Mouse (Mus musculus): Measurements from ENCODE around the gene Stx11. TPM values are rescaled to one million over a fixed set of nuclear protein-coding genes. Genes with fewer than 3 reads are reported as not detected.

Stx11 gene
- polyA plus RNA-seq, 1 experiment, result 6.9 TPM

GRCm38 (mm10) chr10:12996736-12997477 lies 32.8 kb upstream of the Stx11 start:
- no peak for TF ChIP-seq TCF12 (IDR thresholded peaks at IDR 0.05; ENCODE audit: insufficient read depth, poor library complexity, severe bottlenecking)
- 0 out of 2 replicates have a peak, but pooled peaks have one; percentile 49 for TF ChIP-seq CEBPB (IDR thresholded peaks at IDR 0.05; ENCODE audit: insufficient read depth, poor library complexity, severe bottlenecking)
- Histone ChIP-seq H3K27me3 (ENCODE audit: control insufficient read depth, insufficient read depth, insufficient read length) (no peaks in the 10 kb centered on the region), H3ac (ENCODE audit: control insufficient read depth, insufficient read length) (no peak overlapping the region), H3K36me3 (ENCODE audit: control insufficient read depth, insufficient read depth) (no peaks in the 10 kb centered on the region), H3K4me3 (no peak overlapping the region), H3K4me2 (ENCODE audit: low read depth) (no peak overlapping the region), H3K79me2 (ENCODE audit: control insufficient read depth, insufficient read depth) (no peaks in the 10 kb centered on the region)

- H3K4me2 ChIP-seq (ENCODE audit: low read depth), result no peak overlapping the region
- no peak overlapping the region for H3K4me3 ChIP-seq
- no peaks in the 10 kb centered on the region for H3K27me3 ChIP-seq (ENCODE audit: control insufficient read depth, insufficient read depth, insufficient read length)
- H3K79me2 ChIP-seq (ENCODE audit: control insufficient read depth, insufficient read depth), result no peaks in the 10 kb centered on the region
- TF ChIP-seq MAX (IDR thresholded peaks at IDR 0.05; ENCODE audit: low read depth), result no peak
- TF ChIP-seq REST (IDR thresholded peaks at IDR 0.05; ENCODE audit: insufficient read depth, insufficient read length), result no peak
- TF ChIP-seq SRF (IDR thresholded peaks at IDR 0.05; ENCODE audit: control insufficient read depth, insufficient read length, low read depth), result no peak
- TF ChIP-seq TCF3 (IDR thresholded peaks at IDR 0.05; ENCODE audit: insufficient read length, low read depth), result no peak
- TF ChIP-seq E2F4 (IDR thresholded peaks at IDR 0.05; ENCODE audit: insufficient read depth), result no peak
- TF ChIP-seq USF1 (IDR thresholded peaks at IDR 0.05; ENCODE audit: low read depth), result no peak
- no peak for TF ChIP-seq CEBPB (IDR thresholded peaks at IDR 0.05; ENCODE audit: insufficient read depth, poor library complexity, severe bottlenecking)
- TF ChIP-seq TCF12 (IDR thresholded peaks at IDR 0.05; ENCODE audit: insufficient read depth, poor library complexity, severe bottlenecking), result no peak
- no peak for TF ChIP-seq POLR2AphosphoS2 (IDR thresholded peaks at IDR 0.05; ENCODE audit: insufficient read length, low read depth)
- TF ChIP-seq MYOG (IDR thresholded peaks at IDR 0.05; ENCODE audit: control insufficient read depth in 1 of 3, insufficient read depth in 1 of 3, insufficient read length in 2 of 3, low read depth in 2 of 3), result no peak
- no peak for TF ChIP-seq POLR2A (IDR thresholded peaks at IDR 0.05; ENCODE audit: insufficient read length, low read depth)
- no peak for TF ChIP-seq MYOD1 (IDR thresholded peaks at IDR 0.05; ENCODE audit: control insufficient read depth in 1 of 3, insufficient read length in 2 of 3, low read depth in 2 of 3)
- H3K36me3 ChIP-seq (ENCODE audit: control insufficient read depth, insufficient read depth), result no peaks in the 10 kb centered on the region
- H3ac ChIP-seq (ENCODE audit: control insufficient read depth, insufficient read length), result no peak overlapping the region
These were observed 29.4 kb upstream of the Stx11 start for GRCm38 (mm10) chr10:12993411-12994039.

- no peaks in the 10 kb centered on the region for H3K27me3 ChIP-seq (ENCODE audit: control insufficient read depth, insufficient read depth, insufficient read length)
- no peak overlapping the region for H3K4me3 ChIP-seq
- H3K4me2 ChIP-seq (ENCODE audit: low read depth), result no peak overlapping the region
- no peaks in the 10 kb centered on the region for H3K36me3 ChIP-seq (ENCODE audit: control insufficient read depth, insufficient read depth)
- no peak overlapping the region for H3ac ChIP-seq (ENCODE audit: control insufficient read depth, insufficient read length)
- no peaks in the 10 kb centered on the region for H3K79me2 ChIP-seq (ENCODE audit: control insufficient read depth, insufficient read depth)
- TF ChIP-seq POLR2AphosphoS2 (IDR thresholded peaks at IDR 0.05; ENCODE audit: insufficient read length, low read depth), result no peak
These were observed 27.9 kb upstream of the Stx11 start for GRCm38 (mm10) chr10:12991953-12992352.

GRCm38 (mm10) chr10:12986943-12987342 lies 22.8 kb upstream of the Stx11 start:
- Histone ChIP-seq H3K4me3 (no peak overlapping the region), H3ac (ENCODE audit: control insufficient read depth, insufficient read length) (no peak overlapping the region), H3K4me2 (ENCODE audit: low read depth) (no peak overlapping the region), H3K27me3 (ENCODE audit: control insufficient read depth, insufficient read depth, insufficient read length) (no peaks in the 10 kb centered on the region), H3K79me2 (ENCODE audit: control insufficient read depth, insufficient read depth) (no peaks in the 10 kb centered on the region), H3K36me3 (ENCODE audit: control insufficient read depth, insufficient read depth) (no peaks in the 10 kb centered on the region)
- TF ChIP-seq POLR2AphosphoS2 (IDR thresholded peaks at IDR 0.05; ENCODE audit: insufficient read length, low read depth) (no peak), MYOG (IDR thresholded peaks at IDR 0.05; ENCODE audit: control insufficient read depth in 1 of 3, insufficient read depth in 1 of 3, insufficient read length in 2 of 3, low read depth in 2 of 3) (peak in 1 of 3 experiments; percentile 10), USF1 (IDR thresholded peaks at IDR 0.05; ENCODE audit: low read depth) (no peak), REST (IDR thresholded peaks at IDR 0.05; ENCODE audit: insufficient read depth, insufficient read length) (no peak), MAX (IDR thresholded peaks at IDR 0.05; ENCODE audit: low read depth) (no peak), CEBPB (IDR thresholded peaks at IDR 0.05; ENCODE audit: insufficient read depth, poor library complexity, severe bottlenecking) (no peak), E2F4 (IDR thresholded peaks at IDR 0.05; ENCODE audit: insufficient read depth) (no peak), TCF3 (IDR thresholded peaks at IDR 0.05; ENCODE audit: insufficient read length, low read depth) (no peak), TCF12 (IDR thresholded peaks at IDR 0.05; ENCODE audit: insufficient read depth, poor library complexity, severe bottlenecking) (no peak), SRF (IDR thresholded peaks at IDR 0.05; ENCODE audit: control insufficient read depth, insufficient read length, low read depth) (no peak), POLR2A (IDR thresholded peaks at IDR 0.05; ENCODE audit: insufficient read length, low read depth) (no peak), MYOD1 (IDR thresholded peaks at IDR 0.05; ENCODE audit: control insufficient read depth in 1 of 3, insufficient read length in 2 of 3, low read depth in 2 of 3) (peak in 1 of 3 experiments; percentile 9)

GRCm38 (mm10) chr10:12986485-12986884 lies 22.4 kb upstream of the Stx11 start:
- H3K4me2 ChIP-seq (ENCODE audit: low read depth), result no peak overlapping the region

More at GRCm38 (mm10) chr10:12986485-12986884, 22.4 kb upstream of the Stx11 start:
- Histone ChIP-seq H3K27me3 (ENCODE audit: control insufficient read depth, insufficient read depth, insufficient read length) (no peaks in the 10 kb centered on the region), H3K36me3 (ENCODE audit: control insufficient read depth, insufficient read depth) (no peaks in the 10 kb centered on the region), H3ac (ENCODE audit: control insufficient read depth, insufficient read length) (no peak overlapping the region), H3K4me3 (no peak overlapping the region), H3K79me2 (ENCODE audit: control insufficient read depth, insufficient read depth) (no peaks in the 10 kb centered on the region)
- TF ChIP-seq MYOD1 (IDR thresholded peaks at IDR 0.05; ENCODE audit: control insufficient read depth in 1 of 3, insufficient read length in 2 of 3, low read depth in 2 of 3), result no peak
- no peak for TF ChIP-seq E2F4 (IDR thresholded peaks at IDR 0.05; ENCODE audit: insufficient read depth)
- no peak for TF ChIP-seq CEBPB (IDR thresholded peaks at IDR 0.05; ENCODE audit: insufficient read depth, poor library complexity, severe bottlenecking)
- no peak for TF ChIP-seq POLR2AphosphoS2 (IDR thresholded peaks at IDR 0.05; ENCODE audit: insufficient read length, low read depth)
- no peak for TF ChIP-seq MAX (IDR thresholded peaks at IDR 0.05; ENCODE audit: low read depth)
- no peak for TF ChIP-seq SRF (IDR thresholded peaks at IDR 0.05; ENCODE audit: control insufficient read depth, insufficient read length, low read depth)
- TF ChIP-seq REST (IDR thresholded peaks at IDR 0.05; ENCODE audit: insufficient read depth, insufficient read length), result no peak
- TF ChIP-seq MYOG (IDR thresholded peaks at IDR 0.05; ENCODE audit: control insufficient read depth in 1 of 3, insufficient read depth in 1 of 3, insufficient read length in 2 of 3, low read depth in 2 of 3), result no peak
- TF ChIP-seq TCF3 (IDR thresholded peaks at IDR 0.05; ENCODE audit: insufficient read length, low read depth), result no peak
- TF ChIP-seq TCF12 (IDR thresholded peaks at IDR 0.05; ENCODE audit: insufficient read depth, poor library complexity, severe bottlenecking), result no peak
- TF ChIP-seq POLR2A (IDR thresholded peaks at IDR 0.05; ENCODE audit: insufficient read length, low read depth), result no peak
- no peak for TF ChIP-seq USF1 (IDR thresholded peaks at IDR 0.05; ENCODE audit: low read depth)

All from myocyte (in vitro differentiated cells).